Mouse (Mus musculus) olfactory bulb, adult 2 months (tissue): Measurements from ENCODE around the gene Gm47969.

Experiments used
- CTCF ChIP-seq: fragments of 200-500 bp; IDR thresholded peaks from 2 replicates; pipeline ENCODE4 v1.5.1; 2012; ENCODE audit warnings: low read depth, mild to moderate bottlenecking, low read length, moderate library complexity; ENCODE audit not compliant: insufficient read depth
- POLR2A ChIP-seq: fragments of 200-500 bp; IDR thresholded peaks from 2 replicates; pipeline ENCODE4 v1.6.1; 2012; ENCODE audit warnings: mild to moderate bottlenecking, low read depth, low read length, moderate library complexity; ENCODE audit not compliant: insufficient read depth

GRCm38 (mm10) chr1:83075526-83076189 lies 30.9 kb downstream of the Gm47969 start:
- no peak for TF ChIP-seq CTCF
- TF ChIP-seq POLR2A, result no peak
